Mouse (Mus musculus) right cerebral cortex, postnatal 25 days (tissue): Measurements from ENCODE around the gene Rpl7l1.

Source experiments
- DNase-seq: peaks from one replicate; pipeline ENCODE4 v3.0.0; 2022

The Rpl7l1 gene

GRCm38 (mm10) chr17:46774131-46774472 is 8.4 kb downstream of the Rpl7l1 start:
- no peak for DNase-seq

- DNase-seq = no peak
These were observed 9.0 kb downstream of the Rpl7l1 start for GRCm38 (mm10) chr17:46773278-46774130.

GRCm38 (mm10) chr17:46772404-46773277 is 9.8 kb downstream of the Rpl7l1 start, which contains the start of gene 2310039H08Rik:
TSS of gene 2310039H08Rik (plus strand) at chr17:46772635.
- peak; percentile 85 for DNase-seq

- no peak for DNase-seq
These were observed 10.5 kb downstream of the Rpl7l1 start for GRCm38 (mm10) chr17:46772038-46772403.

GRCm38 (mm10) chr17:46771616-46772015 is 10.9 kb downstream of the Rpl7l1 start:
- DNase-seq = no peak

DNA sequence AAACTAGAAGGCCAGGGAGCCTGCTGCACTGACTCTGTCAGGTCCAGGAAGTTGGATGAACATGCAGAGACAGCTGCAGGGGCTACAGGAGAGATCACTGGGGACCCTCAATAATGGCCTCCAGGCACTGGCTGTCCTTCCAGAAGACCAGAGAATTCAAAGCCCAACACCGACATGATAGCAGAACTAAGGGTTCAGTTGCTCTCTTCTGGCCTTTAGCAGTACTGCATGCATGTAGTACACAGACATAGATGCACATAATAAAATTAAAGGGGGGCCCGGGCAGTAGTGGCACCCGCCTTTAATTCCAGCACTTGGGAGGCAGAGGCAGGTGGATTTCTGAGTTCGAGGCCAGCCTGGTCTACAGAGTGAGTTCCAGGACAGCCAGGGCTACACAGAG is 11.4 kb downstream of the Rpl7l1 start:
- no peak for DNase-seq

DNA sequence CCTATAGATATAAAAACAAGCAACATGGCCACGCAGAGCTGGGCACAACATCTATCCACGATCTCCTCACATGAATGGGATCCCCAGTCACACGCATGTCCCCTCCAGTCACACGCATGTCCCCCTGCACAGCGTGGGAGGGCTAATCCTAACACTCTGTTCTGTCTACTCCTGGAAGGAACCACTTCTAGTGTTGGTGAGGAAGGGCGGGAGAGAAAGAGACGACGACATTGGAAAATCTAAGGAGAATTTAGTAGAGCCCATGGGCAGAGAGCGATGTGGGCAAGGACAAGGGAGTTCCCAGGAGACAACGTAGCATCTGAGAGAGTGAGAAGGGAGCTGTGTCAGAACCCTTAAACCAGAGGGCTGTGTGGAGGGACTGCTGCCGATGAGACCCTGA is 11.9 kb downstream of the Rpl7l1 start:
- no peak for DNase-seq

GRCm38 (mm10) chr17:46767868-46768267 is 14.6 kb downstream of the Rpl7l1 start:
- no peak for DNase-seq

GRCm38 (mm10) chr17:46764916-46765315 is 17.6 kb downstream of the Rpl7l1 start:
- peak; percentile 70 for DNase-seq

GRCm38 (mm10) chr17:46763544-46763943 is 18.9 kb downstream of the Rpl7l1 start, which contains the start of gene Ptcra:
TSS of gene Ptcra (minus strand) at chr17:46763712.
- no peak for DNase-seq

GRCm38 (mm10) chr17:46758753-46759152 is 23.7 kb downstream of the Rpl7l1 start:
- DNase-seq = no peak

- DNase-seq = peak; percentile 97
These were observed 30.5 kb downstream of the Rpl7l1 start, which contains the start of gene Cnpy3 for GRCm38 (mm10) chr17:46751794-46752556. TSS of gene Cnpy3 (minus strand) at chr17:46752214.

GRCm38 (mm10) chr17:46751056-46751793 is 31.2 kb downstream of the Rpl7l1 start:
- DNase-seq = no peak

GRCm38 (mm10) chr17:46750580-46750979 is 31.9 kb downstream of the Rpl7l1 start:
- no peak for DNase-seq

GRCm38 (mm10) chr17:46749282-46749681 is 33.2 kb downstream of the Rpl7l1 start:
- DNase-seq = no peak

DNA sequence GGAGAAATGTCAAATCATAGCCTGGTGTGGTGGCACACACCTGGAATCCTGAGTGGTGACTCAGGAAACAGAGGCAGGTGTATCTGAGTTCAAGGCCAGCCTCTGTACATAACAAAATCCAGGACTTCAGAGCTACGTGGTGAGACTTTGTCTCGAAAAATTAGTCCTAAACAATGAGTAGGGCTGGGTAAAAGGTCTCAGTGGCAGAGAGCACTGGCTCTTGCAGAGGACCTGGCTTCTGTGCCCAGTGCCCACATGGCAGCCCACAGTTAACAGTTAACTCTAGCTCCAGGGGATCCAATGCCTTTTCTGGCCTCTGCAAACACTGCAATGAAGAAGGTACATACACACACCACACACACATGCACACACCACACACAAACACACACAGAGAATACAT is 34.7 kb downstream of the Rpl7l1 start:
- no peak for DNase-seq

DNA sequence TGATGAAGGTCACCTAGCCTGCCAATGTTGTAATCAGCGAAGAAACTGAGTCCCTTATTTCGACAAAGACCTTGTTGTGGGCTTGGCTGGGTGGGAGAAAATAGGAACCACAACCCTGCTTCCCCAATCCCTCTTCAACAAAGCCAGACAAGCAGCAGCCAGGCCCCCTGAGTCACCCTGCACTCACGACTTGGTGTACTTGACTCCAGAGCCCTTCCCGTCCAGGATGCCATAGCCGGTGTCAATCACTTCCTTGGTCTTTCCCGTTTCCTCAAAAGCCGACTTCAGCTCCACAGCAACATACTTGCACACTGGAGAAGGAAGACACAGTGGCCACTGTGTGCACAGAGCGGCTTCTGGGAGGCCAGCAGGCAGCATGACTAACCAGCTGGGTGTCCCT is 35.2 kb downstream of the Rpl7l1 start:
- DNase-seq = no peak

- DNase-seq = no peak
These were observed 37.0 kb downstream of the Rpl7l1 start for GRCm38 (mm10) chr17:46745506-46745905.

DNA sequence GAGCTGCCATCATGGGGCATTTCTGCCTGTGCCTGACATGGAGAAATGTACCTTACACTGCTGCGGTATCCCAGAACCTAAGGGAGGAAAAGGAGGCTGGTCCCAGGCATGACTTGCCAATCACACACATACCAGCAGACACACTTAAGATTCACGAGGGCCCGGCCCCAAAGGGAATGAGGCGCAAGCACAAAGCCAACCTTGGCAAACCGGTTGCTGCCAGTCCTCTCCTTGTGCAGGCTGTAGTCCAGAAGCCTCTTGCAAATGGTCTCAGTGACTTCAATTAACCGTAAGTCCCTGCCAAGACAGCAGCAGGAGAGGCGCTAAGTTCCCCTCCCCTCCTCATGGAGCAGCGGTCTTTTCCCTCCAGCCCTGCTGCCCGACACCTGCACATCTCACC is 39.5 kb downstream of the Rpl7l1 start:
- DNase-seq = no peak

DNA sequence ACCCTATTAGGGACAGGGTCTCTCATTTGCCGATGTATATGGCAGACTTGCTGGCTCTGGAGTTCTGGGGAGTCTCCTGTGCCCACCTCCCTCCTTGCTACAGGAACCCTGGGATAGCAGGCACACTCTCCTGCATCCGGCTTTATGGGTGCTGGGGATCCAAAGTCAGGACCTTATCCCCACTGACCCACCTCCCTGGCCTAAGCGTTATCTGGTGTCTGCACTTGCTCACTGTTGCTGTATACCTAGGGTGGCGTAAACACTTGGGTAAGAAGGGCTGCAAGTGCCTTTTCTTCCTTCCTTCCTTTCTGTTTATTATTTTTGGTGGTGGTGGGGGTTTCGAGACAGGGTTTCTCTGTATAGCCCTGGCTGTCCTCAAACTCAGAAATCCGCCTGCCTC is 41.2 kb downstream of the Rpl7l1 start:
- DNase-seq = no peak

- DNase-seq = no peak
These were observed 46.3 kb downstream of the Rpl7l1 start for GRCm38 (mm10) chr17:46736160-46736559.

DNA sequence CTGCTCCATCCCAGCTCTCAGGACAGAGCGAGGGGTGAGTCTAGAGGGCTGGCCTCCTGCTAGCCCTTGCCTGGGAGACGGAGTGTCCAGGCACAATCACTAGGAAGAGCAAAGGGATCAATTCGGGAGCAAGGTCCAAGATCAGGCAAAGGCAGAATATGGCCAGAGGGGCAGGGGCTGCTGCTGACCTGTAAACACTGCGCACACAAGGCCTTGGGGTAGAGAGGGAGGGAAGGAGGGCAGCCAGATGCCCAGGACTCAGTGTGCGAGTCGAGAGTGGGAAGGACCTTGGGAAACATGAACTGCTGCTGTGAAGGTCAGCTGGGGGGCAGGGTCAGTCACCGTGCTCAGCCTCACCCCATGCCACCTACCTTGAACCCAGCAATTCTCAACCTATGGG is 47.2 kb downstream of the Rpl7l1 start:
- no peak for DNase-seq
